Mouse (Mus musculus) forebrain, embryonic 11.5 days (tissue): ENCODE measurements at regions not wholly inside any gene's neighbourhood (a gene's known extent, or its start where the extent isn't known, plus 50 kb on each side); places are given as distances from the start of the nearest gene placed in this dataset.

ENCODE experiments used
- ATAC-seq: fragments of 200-750 bp; cut with Nextera tagmentation; replicated peaks from 2 replicates; pipeline ENCODE4 v1.8.0; 2017; ENCODE audit warnings: moderate TSS enrichment; ENCODE audit not compliant: low FRiP score
- DNase-seq: peaks from one replicate; pipeline ENCODE4 v3.0.0-alpha.2; 2017; ENCODE audit warnings: low spot score
- H3K27ac ChIP-seq: fragments of 300-500 bp; sonication (generic); 2 replicates; pipeline ENCODE4 v1.5.1; 2014; ENCODE audit warnings: low read depth, low read length
- H3K27me3 ChIP-seq: fragments of 300-500 bp; sonication (generic); 2 replicates; pipeline ENCODE4 v1.6.1; 2014; ENCODE audit warnings: mild to moderate bottlenecking, low read length, mixed read lengths; ENCODE audit not compliant: control insufficient read depth, insufficient read depth
- H3K36me3 ChIP-seq: fragments of 300-500 bp; sonication (generic); 2 replicates; pipeline ENCODE4 v1.6.1; 2014; ENCODE audit warnings: mild to moderate bottlenecking, low read length, moderate library complexity, mixed read lengths; ENCODE audit not compliant: control insufficient read depth, insufficient read depth
- H3K4me1 ChIP-seq: fragments of 300-500 bp; sonication (generic); replicated peaks from 2 replicates; pipeline ENCODE4 v1.6.1; 2014; ENCODE audit warnings: low read length, mixed read lengths; ENCODE audit not compliant: control insufficient read depth, insufficient read depth
- H3K4me2 ChIP-seq: fragments of 300-500 bp; sonication (generic); 2 replicates; pipeline ENCODE4 v1.6.1; 2014; ENCODE audit warnings: low read depth, mild to moderate bottlenecking, low read length, moderate library complexity, mixed read lengths; ENCODE audit not compliant: severe bottlenecking
- H3K4me3 ChIP-seq: fragments of 300-500 bp; sonication (generic); 2 replicates; pipeline ENCODE4 v1.5.1; 2014; ENCODE audit warnings: low read depth, low read length
- H3K9ac ChIP-seq: fragments of 300-500 bp; sonication (generic); 2 replicates; pipeline ENCODE4 v1.6.1; 2014; ENCODE audit warnings: low read length
- H3K9me3 ChIP-seq: fragments of 300-500 bp; sonication (generic); 2 replicates; pipeline ENCODE4 v1.6.1; 2016; ENCODE audit warnings: low read length, mixed read lengths; ENCODE audit not compliant: control insufficient read depth
- WGBS: fragments of 180-500 bp; shearing (Covaris S2); extraction: QIAGEN DNeasy Blood & Tissue Kit; methylation state at CpG from one replicate; pipeline ENCODE4 v1.1.7; 2014; 5-methylcytosine and 5-hydroxymethylcytosine counted together

DNA sequence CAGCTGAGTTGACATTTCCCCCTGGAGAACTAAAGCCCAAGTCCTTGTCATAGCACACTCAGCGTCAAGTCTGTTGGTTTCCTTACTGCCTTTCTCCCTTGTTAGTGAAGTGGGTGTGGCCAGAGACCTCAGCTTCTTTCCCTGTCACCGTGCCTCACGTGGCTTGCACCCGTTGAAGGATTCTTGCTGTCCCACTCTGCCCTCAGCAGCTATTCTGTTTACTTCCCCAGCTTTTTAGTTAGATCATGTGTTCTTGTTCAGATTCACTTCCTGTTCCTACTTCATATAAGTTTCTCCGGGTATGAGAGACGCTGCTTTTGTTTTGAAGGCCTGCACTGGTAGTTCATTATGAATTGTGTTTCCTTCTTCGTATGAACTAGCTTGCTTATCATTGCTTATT, 278.5 kb upstream of the Zfp703 start:
- Histone ChIP-seq H3K27me3 (no peaks in the 10 kb centered on the region), H3K4me1 (no peaks in the 10 kb centered on the region), H3K27ac (no peak overlapping the region), H3K9me3 (no peaks in the 10 kb centered on the region), H3K9ac (no peak overlapping the region), H3K36me3 (no peaks in the 10 kb centered on the region), H3K4me3 (no peak overlapping the region), H3K4me2 (no peak overlapping the region)
- WGBS, result 81% methylated on average over 7 of the region's 7 CpGs
- no peak for DNase-seq
- no peak for ATAC-seq

DNA sequence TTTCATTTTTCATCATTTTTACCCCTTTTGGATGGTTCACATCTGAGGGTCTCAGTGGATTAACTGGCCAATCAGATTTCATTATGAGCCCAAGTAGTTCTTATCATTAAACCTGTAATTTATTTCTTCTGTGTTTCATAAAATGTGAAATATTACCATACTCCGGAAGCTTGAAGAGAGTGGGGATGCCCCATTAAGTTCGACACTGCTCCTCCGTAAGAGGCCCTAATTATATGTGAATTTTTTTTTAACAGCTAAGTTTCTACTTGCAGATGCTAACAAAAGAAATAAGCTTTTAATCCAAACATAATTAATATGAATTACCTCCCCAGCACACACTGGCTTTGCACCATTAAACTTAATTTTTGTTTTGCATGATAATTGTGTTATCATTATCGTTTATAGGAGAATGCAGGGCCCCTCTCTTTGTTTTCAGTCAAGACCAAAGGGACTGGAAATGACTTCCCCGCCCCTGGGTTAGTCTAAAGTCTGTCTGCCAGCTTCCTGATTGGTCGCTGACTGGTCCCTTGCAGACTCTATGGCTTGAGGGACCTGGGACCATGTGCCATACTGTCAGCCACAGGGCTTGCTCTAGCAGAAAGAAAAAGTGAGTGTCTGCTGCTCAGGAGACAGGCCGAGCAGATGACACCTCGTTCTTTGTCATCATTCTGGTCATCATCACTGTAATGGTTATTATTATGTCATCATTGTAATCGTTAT, 270.9 kb upstream of the Zfp703 start:
- no peaks in the 10 kb centered on the region for H3K27me3 ChIP-seq
- ATAC-seq, result no peak
- no peak overlapping the region for H3K4me2 ChIP-seq
- 62% methylated on average over 9 of the region's 9 CpGs for WGBS
- no peak overlapping the region for H3K9ac ChIP-seq
- H3K27ac ChIP-seq, result no peak overlapping the region
- DNase-seq, result no peak
- no peak overlapping the region for H3K4me3 ChIP-seq
- no peaks in the 10 kb centered on the region for H3K9me3 ChIP-seq
- H3K4me1 ChIP-seq, result no peaks in the 10 kb centered on the region
- no peaks in the 10 kb centered on the region for H3K36me3 ChIP-seq

DNA sequence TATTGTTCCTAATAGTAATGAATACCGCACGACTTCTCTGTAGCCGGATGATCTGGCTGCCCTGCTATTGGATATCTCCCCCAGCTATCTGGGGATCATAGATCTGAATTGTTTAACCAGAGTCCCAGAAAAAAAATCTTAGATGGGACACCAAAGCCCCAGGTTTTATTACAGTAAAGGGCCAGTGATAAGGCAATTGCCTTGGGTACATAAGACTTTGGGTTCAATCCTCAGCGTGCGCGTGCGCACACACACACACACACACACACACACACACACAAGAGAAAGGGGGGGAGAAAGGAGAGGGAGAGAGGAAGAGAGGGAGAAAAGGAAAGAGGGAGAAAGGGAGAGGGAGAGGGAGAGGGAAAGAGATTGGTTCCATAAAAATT, 270.4 kb upstream of the Zfp703 start:
- Histone ChIP-seq H3K27me3 (no peaks in the 10 kb centered on the region), H3K4me1 (no peaks in the 10 kb centered on the region), H3K9ac (no peak overlapping the region), H3K4me3 (no peak overlapping the region), H3K4me2 (no peak overlapping the region), H3K9me3 (no peaks in the 10 kb centered on the region), H3K27ac (no peak overlapping the region), H3K36me3 (no peaks in the 10 kb centered on the region)
- 91% methylated on average over 7 of the region's 7 CpGs for WGBS
- ATAC-seq (no peak), DNase-seq (no peak)

DNA sequence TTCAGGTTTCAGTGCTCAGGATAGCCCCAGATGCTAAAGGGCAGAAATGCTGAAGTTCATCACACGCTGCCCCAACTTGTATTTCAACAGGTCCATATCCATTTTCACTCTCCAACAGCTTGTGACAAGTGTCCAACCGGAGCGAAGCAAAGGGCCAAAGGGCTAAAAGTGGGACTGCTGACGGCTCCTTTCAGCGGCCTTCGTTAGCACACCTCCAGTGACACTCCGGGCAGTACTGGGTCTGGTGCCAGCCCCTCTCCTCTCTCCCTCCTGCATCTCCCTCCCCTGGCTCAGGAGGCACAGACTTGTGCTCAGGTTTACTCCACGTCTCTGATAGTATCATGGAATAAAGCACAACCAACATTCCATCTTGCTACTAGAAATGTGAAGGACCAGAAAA, 263.3 kb upstream of the Zfp703 start:
- Histone ChIP-seq H3K4me1 (0 out of 2 replicates have a peak, but pooled peaks cover 2% of the 10 kb centered on the region), H3K9me3 (no peaks in the 10 kb centered on the region), H3K4me3 (no peak overlapping the region), H3K27me3 (no peaks in the 10 kb centered on the region), H3K9ac (no peak overlapping the region), H3K27ac (no peak overlapping the region), H3K4me2 (no peak overlapping the region), H3K36me3 (no peaks in the 10 kb centered on the region)
- ATAC-seq, result no peak
- no peak for DNase-seq
- 85% methylated on average over 8 of the region's 8 CpGs for WGBS

DNA sequence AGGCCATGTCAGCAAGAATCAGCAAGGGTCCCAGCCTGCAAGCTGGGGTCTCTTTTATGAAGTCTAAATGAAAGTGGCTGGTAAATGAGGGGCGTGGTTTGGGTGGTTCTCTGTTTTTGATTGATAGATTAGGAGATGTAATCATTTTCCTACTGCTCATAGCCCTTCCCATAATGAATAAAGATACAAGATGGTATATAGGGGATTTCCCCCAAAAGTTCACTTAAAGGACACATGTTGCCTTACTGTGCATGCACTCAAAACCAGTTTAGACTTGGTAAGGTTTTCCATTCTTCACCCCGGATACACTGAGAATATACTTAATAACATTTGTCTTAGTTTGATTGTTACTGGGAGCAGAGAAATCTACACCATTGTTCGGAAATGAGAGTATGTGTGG, 262.4 kb upstream of the Zfp703 start:
- Histone ChIP-seq H3K4me1 (0 out of 2 replicates have a peak, but pooled peaks cover 2% of the 10 kb centered on the region), H3K9ac (no peak overlapping the region), H3K4me3 (no peak overlapping the region), H3K9me3 (no peaks in the 10 kb centered on the region), H3K27ac (no peak overlapping the region), H3K36me3 (no peaks in the 10 kb centered on the region), H3K27me3 (no peaks in the 10 kb centered on the region), H3K4me2 (no peak overlapping the region)
- 84% methylated on average over 3 of the region's 3 CpGs for WGBS
- DNase-seq (no peak), ATAC-seq (no peak)

DNA sequence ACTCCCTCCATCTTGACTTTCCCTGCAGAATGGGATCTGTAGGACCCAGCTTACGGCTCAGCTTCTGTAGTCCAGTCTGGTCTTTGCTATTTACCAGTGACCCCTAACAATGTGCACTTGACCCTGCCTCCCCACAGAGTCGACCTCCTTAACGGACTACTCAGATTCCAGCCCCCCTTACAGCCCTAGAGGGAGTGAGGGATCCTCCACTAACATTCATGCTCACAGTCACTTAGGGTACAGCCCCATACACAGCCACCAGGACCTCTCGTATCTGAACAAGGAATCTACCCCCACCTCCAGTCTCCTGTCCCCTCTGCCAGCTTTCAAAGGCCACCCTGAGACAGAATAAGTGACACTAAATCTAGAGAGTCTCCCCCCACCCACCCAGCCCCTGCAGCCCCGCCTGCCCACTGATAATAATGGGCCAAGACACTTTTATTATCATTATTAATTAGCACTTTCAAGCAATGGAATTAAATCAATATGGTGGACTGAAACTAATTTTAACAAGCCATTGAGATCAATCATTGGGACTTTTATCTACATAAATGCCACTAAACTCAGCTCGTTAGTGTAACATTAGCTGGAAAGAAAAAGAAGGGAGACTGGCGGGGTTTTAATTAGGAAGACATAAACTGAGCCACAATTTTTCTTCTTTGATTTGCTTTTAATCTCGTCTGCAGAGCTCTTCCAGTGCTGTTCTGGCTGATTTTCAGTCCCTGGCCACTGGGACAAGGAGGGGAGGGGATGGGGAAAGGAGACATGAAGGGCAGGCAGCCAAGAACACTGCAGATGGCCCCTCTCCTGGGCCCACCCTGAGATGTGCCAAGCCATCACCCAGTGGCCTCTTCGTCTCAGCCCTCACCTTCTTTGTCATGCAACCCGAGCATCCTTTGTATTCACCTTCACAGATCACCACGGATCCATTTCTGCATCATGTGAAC, 258.4 kb upstream of the Zfp703 start:
- Histone ChIP-seq H3K27ac (no peak overlapping the region), H3K4me1 (0 out of 2 replicates have a peak, but pooled peaks cover 2% of the 10 kb centered on the region), H3K9ac (no peak overlapping the region), H3K4me2 (no peak overlapping the region), H3K9me3 (no peaks in the 10 kb centered on the region), H3K4me3 (no peak overlapping the region), H3K27me3 (no peaks in the 10 kb centered on the region), H3K36me3 (no peaks in the 10 kb centered on the region)
- no peak for ATAC-seq
- no peak for DNase-seq
- 39% methylated on average over 11 of the region's 11 CpGs for WGBS

DNA sequence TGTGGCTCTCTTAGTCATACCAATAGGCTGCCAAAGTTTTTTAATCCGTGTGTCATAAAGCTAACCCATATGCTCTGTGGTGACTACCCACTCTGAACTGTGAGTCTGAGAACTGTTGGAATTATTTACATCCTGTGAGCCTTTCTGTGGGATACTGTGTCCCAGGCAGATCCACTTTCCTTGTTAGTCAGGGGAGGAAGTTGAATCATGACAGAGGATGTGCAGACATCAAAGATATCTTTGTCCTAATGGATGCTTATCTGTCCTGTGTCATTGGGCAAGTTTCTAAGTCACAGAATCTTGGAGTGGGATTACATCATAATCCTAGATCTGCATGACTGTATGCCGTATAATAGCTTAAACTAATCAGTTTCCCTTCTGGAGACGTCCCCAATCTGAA, 254.4 kb upstream of the Zfp703 start:
- WGBS, result 76% methylated on average over 3 of the region's 3 CpGs

DNA sequence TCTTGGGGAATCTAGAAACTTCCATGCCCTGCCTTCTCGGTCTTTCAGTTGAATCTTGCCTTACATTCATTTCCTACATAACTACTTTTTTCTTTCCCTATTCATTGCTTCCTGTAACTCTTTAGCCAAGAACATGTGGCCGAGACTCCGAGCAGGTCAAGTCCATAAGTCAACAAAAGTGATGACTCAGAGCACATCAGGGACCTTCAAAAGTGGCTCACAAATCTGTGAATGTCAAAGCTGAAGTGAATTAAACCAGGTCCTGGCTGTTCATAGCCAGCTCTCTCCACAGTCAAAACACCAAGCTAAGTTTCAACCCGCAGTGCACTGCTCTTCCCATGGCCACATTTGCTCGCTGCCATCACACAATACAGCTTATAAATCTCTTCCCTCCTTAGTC, 252.5 kb upstream of the Zfp703 start:
- H3K4me1 ChIP-seq, result no peaks in the 10 kb centered on the region
- no peak for DNase-seq
- no peak overlapping the region for H3K9ac ChIP-seq
- no peak overlapping the region for H3K4me2 ChIP-seq
- H3K27ac ChIP-seq, result no peak overlapping the region
- no peak for ATAC-seq
- H3K9me3 ChIP-seq, result no peaks in the 10 kb centered on the region
- H3K36me3 ChIP-seq, result no peaks in the 10 kb centered on the region
- WGBS, result 86% methylated on average over 5 of the region's 5 CpGs
- H3K4me3 ChIP-seq, result no peak overlapping the region
- H3K27me3 ChIP-seq, result no peaks in the 10 kb centered on the region

More for the DNA sequence above, 254.4 kb upstream of the Zfp703 start:
- Histone ChIP-seq H3K4me3 (no peak overlapping the region), H3K27ac (no peak overlapping the region), H3K4me1 (0 out of 2 replicates have a peak, but pooled peaks cover 2% of the 10 kb centered on the region), H3K9me3 (no peaks in the 10 kb centered on the region), H3K4me2 (no peak overlapping the region), H3K9ac (no peak overlapping the region), H3K36me3 (no peaks in the 10 kb centered on the region), H3K27me3 (no peaks in the 10 kb centered on the region)
- no peak for ATAC-seq
- no peak for DNase-seq
